Mouse (Mus musculus) midbrain, embryonic 11.5 days (tissue): ENCODE measurements around the gene Cpeb4. TPM values are rescaled to one million over a fixed set of nuclear protein-coding genes. Genes with fewer than 3 reads are reported as not detected.

ENCODE experiments used
- ATAC-seq: fragments of 200-750 bp; cut with Nextera tagmentation; 2 replicates; pipeline ENCODE4 v1.8.0; 2017; ENCODE audit warnings: moderate TSS enrichment, moderate library complexity; ENCODE audit not compliant: low FRiP score
- DNase-seq: peaks from one replicate; pipeline ENCODE4 v3.0.0; 2015; ENCODE audit warnings: low spot score; ENCODE audit errors: missing footprints
- H3K27ac ChIP-seq: fragments of 300-500 bp; sonication (generic); 2 replicates; pipeline ENCODE4 v1.5.1; 2014; ENCODE audit warnings: low read depth, low read length
- H3K27me3 ChIP-seq: fragments of 300-500 bp; sonication (generic); 2 replicates; pipeline ENCODE4 v1.6.1; 2014; ENCODE audit warnings: mild to moderate bottlenecking, low read length, moderate library complexity, mixed read lengths; ENCODE audit not compliant: control insufficient read depth, insufficient read depth
- H3K36me3 ChIP-seq: fragments of 300-500 bp; sonication (generic); 2 replicates; pipeline ENCODE4 v1.6.1; 2014; ENCODE audit warnings: mild to moderate bottlenecking, low read length, moderate library complexity, mixed read lengths; ENCODE audit not compliant: control insufficient read depth, insufficient read depth
- H3K4me1 ChIP-seq: fragments of 300-500 bp; sonication (generic); 2 replicates; pipeline ENCODE4 v1.6.1; 2014; ENCODE audit warnings: low read length; ENCODE audit not compliant: control insufficient read depth, insufficient read depth
- H3K4me2 ChIP-seq: fragments of 300-500 bp; sonication (generic); 2 replicates; pipeline ENCODE4 v1.6.1; 2014; ENCODE audit warnings: mild to moderate bottlenecking, moderate library complexity
- H3K4me3 ChIP-seq: fragments of 300-500 bp; sonication (generic); 2 replicates; pipeline ENCODE4 v1.5.1; 2014; ENCODE audit warnings: low read depth, low read length
- H3K9ac ChIP-seq: fragments of 300-500 bp; sonication (generic); 2 replicates; pipeline ENCODE4 v1.6.1; 2014; ENCODE audit warnings: low read length
- H3K9me3 ChIP-seq: fragments of 300-500 bp; sonication (generic); 2 replicates; pipeline ENCODE4 v1.6.1; 2016; ENCODE audit warnings: low read length; ENCODE audit not compliant: control insufficient read depth
- WGBS: fragments of 180-500 bp; shearing (Covaris S2); extraction: QIAGEN DNeasy Blood & Tissue Kit; methylation state at CpG from one replicate; pipeline ENCODE4 v1.1.7; 2014; 5-methylcytosine and 5-hydroxymethylcytosine counted together
- polyA plus RNA-seq: library from polyadenylated mRNA; unstranded; fragments of >200 nt; fragmentation: Nextera tagmentation; extraction: Ambion mirVana; gene quantifications from 2 replicates; pipeline ENCODE4 v1.2.1, GENCODE M21; 2014

Gene Cpeb4
- polyA plus RNA-seq, 1 experiment from 2014 or later = 11.7 TPM

GRCm38 (mm10) chr11:31831983-31832382 is 40.0 kb upstream of the Cpeb4 start:
- 86% methylated on average over 5 of the region's 5 CpGs for WGBS

GRCm38 (mm10) chr11:31832439-31832980 is 39.5 kb upstream of the Cpeb4 start:
- no peak overlapping the region for H3K27ac ChIP-seq
- no peaks in the 10 kb centered on the region for H3K27me3 ChIP-seq
- no peak for DNase-seq
- H3K9ac ChIP-seq = no peak overlapping the region
- 87% methylated on average over 7 of the region's 7 CpGs for WGBS
- no peak for ATAC-seq
- no peaks in the 10 kb centered on the region for H3K9me3 ChIP-seq
- H3K4me3 ChIP-seq = no peak overlapping the region
- no peaks in the 10 kb centered on the region for H3K36me3 ChIP-seq
- H3K4me1 ChIP-seq = peaks cover 12% of the 10 kb centered on the region
- no peak overlapping the region for H3K4me2 ChIP-seq

More at GRCm38 (mm10) chr11:31831983-31832382, 40.0 kb upstream of the Cpeb4 start:
- no peak overlapping the region for H3K4me2 ChIP-seq
- no peak overlapping the region for H3K4me3 ChIP-seq
- ATAC-seq (no peak), DNase-seq (no peak)
- H3K27me3 ChIP-seq = 0 out of 2 replicates have a peak, but pooled peaks cover 2% of the 10 kb centered on the region
- H3K4me1 ChIP-seq = peaks cover 12% of the 10 kb centered on the region
- no peak overlapping the region for H3K9ac ChIP-seq
- H3K27ac ChIP-seq = no peak overlapping the region
- H3K36me3 ChIP-seq = no peaks in the 10 kb centered on the region
- no peaks in the 10 kb centered on the region for H3K9me3 ChIP-seq

- no peak overlapping the region for H3K4me2 ChIP-seq
- no peaks in the 10 kb centered on the region for H3K36me3 ChIP-seq
- no peak overlapping the region for H3K4me3 ChIP-seq
- H3K9me3 ChIP-seq = no peaks in the 10 kb centered on the region
- H3K9ac ChIP-seq = no peak overlapping the region
- ATAC-seq = no peak
- no peak for DNase-seq
- H3K4me1 ChIP-seq = peaks cover 4% of the 10 kb centered on the region
- 49% methylated on average over 2 of the region's 2 CpGs for WGBS
- H3K27me3 ChIP-seq = no peaks in the 10 kb centered on the region
- H3K27ac ChIP-seq = no peak overlapping the region
Observed at GRCm38 (mm10) chr11:31833506-31833905, 38.5 kb upstream of the Cpeb4 start.

GRCm38 (mm10) chr11:31835352-31835751 is 36.7 kb upstream of the Cpeb4 start:
- Histone ChIP-seq H3K4me2 (no peak overlapping the region), H3K27ac (no peak overlapping the region), H3K36me3 (no peaks in the 10 kb centered on the region), H3K4me1 (0 out of 2 replicates have a peak, but pooled peaks cover 1% of the 10 kb centered on the region), H3K4me3 (no peak overlapping the region), H3K27me3 (no peaks in the 10 kb centered on the region), H3K9me3 (no peaks in the 10 kb centered on the region), H3K9ac (no peak overlapping the region)
- WGBS = 91% methylated on average over 3 of the region's 3 CpGs
- DNase-seq (peak; percentile 49), ATAC-seq (no peak)

GRCm38 (mm10) chr11:31837243-31837642 is 34.8 kb upstream of the Cpeb4 start:
- no peak for DNase-seq
- Histone ChIP-seq H3K36me3 (no peaks in the 10 kb centered on the region), H3K4me2 (no peak overlapping the region), H3K9me3 (no peaks in the 10 kb centered on the region), H3K4me3 (no peak overlapping the region), H3K27ac (no peak overlapping the region), H3K27me3 (no peaks in the 10 kb centered on the region), H3K4me1 (no peaks in the 10 kb centered on the region), H3K9ac (no peak overlapping the region)
- ATAC-seq = no peak
- WGBS = 92% methylated on average over 3 of the region's 3 CpGs

GRCm38 (mm10) chr11:31837753-31838152 is 34.3 kb upstream of the Cpeb4 start:
- no peak overlapping the region for H3K4me3 ChIP-seq
- H3K9ac ChIP-seq = no peak overlapping the region
- ATAC-seq (no peak), DNase-seq (no peak)
- H3K4me2 ChIP-seq = no peak overlapping the region
- no peaks in the 10 kb centered on the region for H3K9me3 ChIP-seq
- no peak overlapping the region for H3K27ac ChIP-seq
- H3K36me3 ChIP-seq = no peaks in the 10 kb centered on the region
- WGBS = 93% methylated on average over 4 of the region's 4 CpGs
- no peaks in the 10 kb centered on the region for H3K4me1 ChIP-seq
- H3K27me3 ChIP-seq = no peaks in the 10 kb centered on the region

- Histone ChIP-seq H3K9me3 (no peaks in the 10 kb centered on the region), H3K36me3 (no peaks in the 10 kb centered on the region), H3K4me3 (no peak overlapping the region), H3K4me2 (no peak overlapping the region), H3K27ac (no peak overlapping the region), H3K9ac (no peak overlapping the region), H3K27me3 (no peaks in the 10 kb centered on the region), H3K4me1 (no peaks in the 10 kb centered on the region)
- DNase-seq (no peak), ATAC-seq (0 out of 2 replicates have a peak, but pooled peaks have one; percentile 30)
- 48% methylated on average over 7 of the region's 7 CpGs for WGBS
Observed at GRCm38 (mm10) chr11:31838442-31839083, 33.4 kb upstream of the Cpeb4 start.

- DNase-seq = no peak
- ATAC-seq = no peak
Observed at GRCm38 (mm10) chr11:31839084-31839460, 32.9 kb upstream of the Cpeb4 start.

GRCm38 (mm10) chr11:31842171-31842959 is 29.6 kb upstream of the Cpeb4 start:
- peaks cover 7% of the 10 kb centered on the region for H3K4me1 ChIP-seq
- no peak overlapping the region for H3K27ac ChIP-seq
- DNase-seq = no peak
- ATAC-seq = no peak
- 85% methylated on average over 5 of the region's 5 CpGs for WGBS
- H3K27me3 ChIP-seq = no peaks in the 10 kb centered on the region
- no peak overlapping the region for H3K4me2 ChIP-seq
- H3K9ac ChIP-seq = no peak overlapping the region
- H3K36me3 ChIP-seq = no peaks in the 10 kb centered on the region
- H3K4me3 ChIP-seq = no peak overlapping the region
- no peaks in the 10 kb centered on the region for H3K9me3 ChIP-seq

More at GRCm38 (mm10) chr11:31839084-31839460, 32.9 kb upstream of the Cpeb4 start:
- Histone ChIP-seq H3K9ac (no peak overlapping the region), H3K27me3 (no peaks in the 10 kb centered on the region), H3K4me2 (no peak overlapping the region), H3K36me3 (no peaks in the 10 kb centered on the region), H3K4me3 (no peak overlapping the region), H3K9me3 (no peaks in the 10 kb centered on the region), H3K4me1 (no peaks in the 10 kb centered on the region), H3K27ac (no peak overlapping the region)
- WGBS = 67% methylated on average over 6 of the region's 6 CpGs
